Mouse (Mus musculus): ENCODE results near the gene Edem2. TPM values are rescaled to one million over a fixed set of nuclear protein-coding genes. Genes with fewer than 3 reads are reported as not detected.
A peak's percentile ranks its signal among the peaks of the same experiment; 100 is the strongest.

Edem2 gene
- polyA plus RNA-seq, 1 experiment from 2014 or later: 35.6 TPM

GRCm38 (mm10) chr2:155663910-155664460 is 65.3 kb downstream of the Edem2 start:
- Histone ChIP-seq H3K4me1 (ENCODE audit: insufficient read depth) (no peaks in the 10 kb centered on the region), H3K9me3 (ENCODE audit: low read depth, low read length) (no peaks in the 10 kb centered on the region), H3K36me3 (ENCODE audit: insufficient read depth) (peaks cover 85% of the 10 kb centered on the region), H3K4me2 (no peak overlapping the region), H3K27me3 (ENCODE audit: insufficient read depth, low read length) (no peaks in the 10 kb centered on the region), H3K27ac (ENCODE audit: low read depth) (no peak overlapping the region), H3K9ac (no peak overlapping the region), H3K4me3 (ENCODE audit: low read depth, low read length) (no peak overlapping the region)
- DNase-seq: no peak
- 75% methylated on average over 6 of the region's 6 CpGs for WGBS
- TF ChIP-seq CTCF (IDR thresholded peaks at IDR 0.05; ENCODE audit: low read depth): no peak
- ATAC-seq (ENCODE audit: insufficient read depth): no peak

- no peak overlapping the region for H3K4me3 ChIP-seq (ENCODE audit: low read depth, low read length)
- H3K4me2 ChIP-seq: no peak overlapping the region
- no peaks in the 10 kb centered on the region for H3K27me3 ChIP-seq (ENCODE audit: insufficient read depth, low read length)
- peak; percentile 88 for DNase-seq
- peak; percentile 69 for TF ChIP-seq CTCF (IDR thresholded peaks at IDR 0.05; ENCODE audit: low read depth)
- no peak overlapping the region for H3K27ac ChIP-seq (ENCODE audit: low read depth)
- no peak for ATAC-seq (ENCODE audit: insufficient read depth)
- no peak overlapping the region for H3K9ac ChIP-seq
- no peaks in the 10 kb centered on the region for H3K9me3 ChIP-seq (ENCODE audit: low read depth, low read length)
- no peaks in the 10 kb centered on the region for H3K4me1 ChIP-seq (ENCODE audit: insufficient read depth)
- 26% methylated on average over 5 of the region's 5 CpGs for WGBS
- peaks cover 84% of the 10 kb centered on the region for H3K36me3 ChIP-seq (ENCODE audit: insufficient read depth)
Measured at GRCm38 (mm10) chr2:155663097-155663496, 66.2 kb downstream of the Edem2 start.

- 93% methylated on average over 5 of the region's 5 CpGs for WGBS
- H3K4me1 ChIP-seq (ENCODE audit: insufficient read depth): no peaks in the 10 kb centered on the region
- DNase-seq: no peak
- H3K9me3 ChIP-seq (ENCODE audit: low read depth, low read length): no peaks in the 10 kb centered on the region
- H3K27ac ChIP-seq (ENCODE audit: low read depth): no peak overlapping the region
- H3K4me2 ChIP-seq: no peak overlapping the region
- H3K4me3 ChIP-seq (ENCODE audit: low read depth, low read length): no peak overlapping the region
- H3K27me3 ChIP-seq (ENCODE audit: insufficient read depth, low read length): no peaks in the 10 kb centered on the region
- peaks cover 87% of the 10 kb centered on the region for H3K36me3 ChIP-seq (ENCODE audit: insufficient read depth)
- no peak for ATAC-seq (ENCODE audit: insufficient read depth)
- no peak overlapping the region for H3K9ac ChIP-seq
- no peak for TF ChIP-seq CTCF (IDR thresholded peaks at IDR 0.05; ENCODE audit: low read depth)
Measured at GRCm38 (mm10) chr2:155662390-155662789, 66.9 kb downstream of the Edem2 start.

- DNase-seq (no peak), ATAC-seq (ENCODE audit: insufficient read depth) (no peak)
- no peaks in the 10 kb centered on the region for H3K4me1 ChIP-seq (ENCODE audit: insufficient read depth)
- H3K27me3 ChIP-seq (ENCODE audit: insufficient read depth, low read length): no peaks in the 10 kb centered on the region
- no peak for TF ChIP-seq CTCF (IDR thresholded peaks at IDR 0.05; ENCODE audit: low read depth)
- H3K4me2 ChIP-seq: no peak overlapping the region
- no peak overlapping the region for H3K9ac ChIP-seq
- no peaks in the 10 kb centered on the region for H3K9me3 ChIP-seq (ENCODE audit: low read depth, low read length)
- no peak overlapping the region for H3K4me3 ChIP-seq (ENCODE audit: low read depth, low read length)
- H3K27ac ChIP-seq (ENCODE audit: low read depth): no peak overlapping the region
- WGBS: 81% methylated on average over 6 of the region's 6 CpGs
- H3K36me3 ChIP-seq (ENCODE audit: insufficient read depth): peaks cover 84% of the 10 kb centered on the region
Measured at GRCm38 (mm10) chr2:155655759-155656372, 73.4 kb downstream of the Edem2 start.

- H3K4me2 ChIP-seq: no peak overlapping the region
- no peak overlapping the region for H3K4me3 ChIP-seq (ENCODE audit: low read depth, low read length)
- ATAC-seq (ENCODE audit: insufficient read depth) (no peak), DNase-seq (no peak)
- WGBS: 89% methylated on average over 5 of the region's 5 CpGs
- H3K4me1 ChIP-seq (ENCODE audit: insufficient read depth): no peaks in the 10 kb centered on the region
- peaks cover 89% of the 10 kb centered on the region for H3K36me3 ChIP-seq (ENCODE audit: insufficient read depth)
- H3K9me3 ChIP-seq (ENCODE audit: low read depth, low read length): no peaks in the 10 kb centered on the region
- H3K27me3 ChIP-seq (ENCODE audit: insufficient read depth, low read length): no peaks in the 10 kb centered on the region
- H3K27ac ChIP-seq (ENCODE audit: low read depth): no peak overlapping the region
- TF ChIP-seq CTCF (IDR thresholded peaks at IDR 0.05; ENCODE audit: low read depth): no peak
- H3K9ac ChIP-seq: no peak overlapping the region
Measured at GRCm38 (mm10) chr2:155652618-155653017, 76.7 kb downstream of the Edem2 start.

Other genes with a start within 250 kb of the Edem2 start
- 7.5 and 7.9 TPM in 2 replicates for gene Acss2, start 211.5 kb downstream of the Edem2 start, polyA plus RNA-seq (2014; fragmentation: Nextera tagmentation; extraction: Ambion mirVana)
- 2.1 and 2.6 TPM in 2 replicates for gene Ggt7, start 211.2 kb downstream of the Edem2 start, polyA plus RNA-seq (2014; fragmentation: Nextera tagmentation; extraction: Ambion mirVana)
- 22.0 TPM in 2 replicates for gene Gss, start 136.7 kb downstream of the Edem2 start, polyA plus RNA-seq (2014; fragmentation: Nextera tagmentation; extraction: Ambion mirVana)
- 0.32 and 0.36 TPM in 2 replicates for gene Myh7b, start 118.3 kb downstream of the Edem2 start, polyA plus RNA-seq (2014; fragmentation: Nextera tagmentation; extraction: Ambion mirVana)
- gene Trpc4ap, start 37.1 kb downstream of the Edem2 start, polyA plus RNA-seq (2014; fragmentation: Nextera tagmentation; extraction: Ambion mirVana): 129 and 132 TPM in 2 replicates
- not detected in 2 replicates for gene Gm17581, start 6.4 kb upstream of the Edem2 start, polyA plus RNA-seq (2014; fragmentation: Nextera tagmentation; extraction: Ambion mirVana)
- 10.4 and 10.9 TPM in 2 replicates for gene Procr, start 21.6 kb upstream of the Edem2 start, polyA plus RNA-seq (2014; fragmentation: Nextera tagmentation; extraction: Ambion mirVana)
- not detected in 2 replicates for gene Mmp24, start 45.9 kb upstream of the Edem2 start, polyA plus RNA-seq (2014; fragmentation: Nextera tagmentation; extraction: Ambion mirVana)
- gene BC029722, start 90.0 kb upstream of the Edem2 start, polyA plus RNA-seq (2014; fragmentation: Nextera tagmentation; extraction: Ambion mirVana): 8.9 and 9.2 TPM in 2 replicates
- gene Eif6, start 97.5 kb upstream of the Edem2 start, polyA plus RNA-seq (2014; fragmentation: Nextera tagmentation; extraction: Ambion mirVana): 179 and 194 TPM in 2 replicates
- 0.04 and 0.11 TPM in 2 replicates for gene Fam83c, start 105.4 kb upstream of the Edem2 start, polyA plus RNA-seq (2014; fragmentation: Nextera tagmentation; extraction: Ambion mirVana)
- gene Uqcc1, start 200.8 kb upstream of the Edem2 start, polyA plus RNA-seq (2014; fragmentation: Nextera tagmentation; extraction: Ambion mirVana): 52.0 and 52.9 TPM in 2 replicates
- not detected in 2 replicates for gene Gm15557, start 211.3 kb upstream of the Edem2 start, polyA plus RNA-seq (2014; fragmentation: Nextera tagmentation; extraction: Ambion mirVana)
- gene Gdf5, start 215.9 kb upstream of the Edem2 start, polyA plus RNA-seq (2014; fragmentation: Nextera tagmentation; extraction: Ambion mirVana): 0.34 and 0.41 TPM in 2 replicates
- 23.5 and 24.6 TPM in 2 replicates for gene Cep250, start 227.0 kb upstream of the Edem2 start, polyA plus RNA-seq (2014; fragmentation: Nextera tagmentation; extraction: Ambion mirVana)

Measured in lung, embryonic 14.5 days (tissue).